Mouse (Mus musculus) T-cell, adult 2 months (primary cell): ENCODE measurements around the gene Siva1.

Experiments used
- DNase-seq: peaks from one replicate; pipeline ENCODE4 v3.0.0; 2022; ENCODE audit warnings: low spot score

Siva1 gene

DNA sequence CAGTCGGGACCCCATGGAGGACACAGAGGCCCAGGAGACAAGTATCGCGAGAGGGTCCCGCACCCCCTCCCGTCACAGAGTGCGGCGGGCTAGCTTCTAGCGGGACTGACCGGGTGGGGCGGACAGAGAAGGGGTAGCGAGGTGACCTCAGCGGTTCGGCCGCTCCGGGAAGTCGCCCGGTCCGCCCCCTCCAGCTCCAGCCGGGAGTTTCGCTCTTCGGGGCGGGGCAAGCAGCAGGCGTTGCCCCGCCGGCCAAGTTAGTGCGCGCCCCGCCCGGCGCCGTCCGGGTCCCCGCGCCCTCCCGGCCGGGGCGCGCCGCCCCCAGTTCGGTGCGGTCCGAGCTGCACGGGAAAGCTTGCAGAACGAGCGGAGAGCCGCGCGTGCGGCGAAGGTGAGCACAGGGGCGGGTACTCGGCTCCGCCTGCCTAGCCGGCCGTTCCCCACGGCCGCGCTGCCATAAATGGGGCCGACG, 34.1 kb downstream of the Siva1 start, which contains the start of gene Zbtb42:
Gene Zbtb42, plus strand, starts transcription at position 274 of the 472 bp plus-strand sequence.
- peak; percentile 18 for DNase-seq

DNA sequence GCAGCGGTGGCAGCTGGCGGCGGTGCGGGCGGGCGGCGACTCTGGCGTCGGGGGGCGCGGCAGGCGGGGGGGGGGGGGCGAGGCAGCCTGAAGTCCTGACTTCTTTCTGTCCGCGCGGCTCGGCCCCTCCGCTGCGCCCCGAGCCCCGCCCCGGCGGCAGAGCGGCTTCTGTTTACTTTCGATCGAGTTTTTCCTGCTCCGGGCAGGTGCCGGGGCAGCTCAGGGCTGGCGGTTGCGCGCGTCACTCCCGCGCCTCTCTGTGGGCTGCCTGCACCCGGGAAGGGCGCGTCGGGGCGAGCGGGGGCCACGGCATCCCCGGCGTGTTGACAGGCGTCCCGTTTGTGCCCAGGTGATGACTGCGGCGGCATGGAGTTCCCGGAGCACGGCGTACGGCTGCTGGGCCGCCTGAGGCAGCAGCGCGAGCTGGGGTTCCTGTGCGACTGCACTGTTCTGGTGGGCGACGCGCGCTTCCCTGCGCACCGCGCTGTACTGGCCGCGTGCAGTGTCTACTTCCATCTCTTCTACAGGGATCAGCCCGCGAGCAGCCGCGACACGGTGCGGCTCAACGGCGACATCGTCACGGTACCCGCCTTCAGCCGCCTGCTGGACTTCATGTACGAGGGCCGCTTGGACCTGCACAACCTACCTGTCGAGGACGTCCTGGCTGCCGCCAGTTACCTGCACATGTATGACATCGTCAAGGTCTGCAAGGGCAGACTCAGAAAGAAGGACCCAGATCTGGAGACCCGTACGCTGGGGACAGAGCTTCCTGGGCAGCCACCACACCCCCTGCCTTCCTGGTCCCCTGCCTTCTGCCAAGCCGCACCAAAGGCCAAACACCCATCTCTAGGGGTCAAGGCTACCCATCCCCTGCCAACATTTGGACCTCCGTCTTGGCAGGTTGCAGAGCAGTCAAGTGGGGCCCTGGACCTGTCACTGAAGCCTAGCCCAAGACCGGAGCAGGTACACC, 34.8 kb downstream of the Siva1 start:
- peak; percentile 43 for DNase-seq

DNA sequence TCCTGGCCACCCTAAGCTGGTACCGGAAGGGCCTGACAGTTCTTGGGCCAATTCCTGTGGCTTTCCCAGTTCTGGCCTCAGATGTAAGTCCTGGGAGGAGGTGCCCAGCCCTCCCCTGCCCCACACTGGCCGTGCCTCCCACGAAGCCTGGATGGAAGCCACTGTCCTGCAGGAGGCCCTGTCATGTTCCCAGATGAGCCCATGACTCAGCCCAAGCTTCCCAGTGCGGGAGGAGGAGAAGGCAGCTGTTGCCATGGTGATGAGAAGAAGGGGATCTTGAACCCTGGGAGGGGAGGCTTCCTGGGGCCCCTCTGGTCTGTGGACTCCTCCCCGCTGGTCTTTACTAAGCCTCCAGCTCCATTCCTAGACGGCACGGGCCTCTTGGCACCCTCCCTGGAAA, 38.9 kb downstream of the Siva1 start:
- no peak for DNase-seq

DNA sequence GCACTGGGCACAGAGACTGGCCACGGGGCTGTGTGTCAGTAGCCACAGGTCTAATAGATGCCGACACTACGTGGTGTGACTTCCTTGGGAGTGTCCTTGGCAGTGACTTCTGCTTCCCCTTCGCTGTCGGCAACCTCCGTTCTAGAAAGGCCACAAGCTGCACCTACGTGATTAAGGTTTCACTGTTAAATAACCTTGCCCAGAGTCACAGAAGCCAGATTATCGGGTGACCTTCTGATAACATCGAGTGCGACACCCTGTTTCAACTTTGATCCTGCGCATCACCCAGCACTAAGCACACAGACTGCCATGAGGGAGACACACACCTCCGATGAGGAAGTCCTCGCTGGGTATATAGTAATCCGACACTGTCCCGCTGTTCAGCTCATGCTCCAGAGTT, 44.0 kb downstream of the Siva1 start:
- DNase-seq = no peak

DNA sequence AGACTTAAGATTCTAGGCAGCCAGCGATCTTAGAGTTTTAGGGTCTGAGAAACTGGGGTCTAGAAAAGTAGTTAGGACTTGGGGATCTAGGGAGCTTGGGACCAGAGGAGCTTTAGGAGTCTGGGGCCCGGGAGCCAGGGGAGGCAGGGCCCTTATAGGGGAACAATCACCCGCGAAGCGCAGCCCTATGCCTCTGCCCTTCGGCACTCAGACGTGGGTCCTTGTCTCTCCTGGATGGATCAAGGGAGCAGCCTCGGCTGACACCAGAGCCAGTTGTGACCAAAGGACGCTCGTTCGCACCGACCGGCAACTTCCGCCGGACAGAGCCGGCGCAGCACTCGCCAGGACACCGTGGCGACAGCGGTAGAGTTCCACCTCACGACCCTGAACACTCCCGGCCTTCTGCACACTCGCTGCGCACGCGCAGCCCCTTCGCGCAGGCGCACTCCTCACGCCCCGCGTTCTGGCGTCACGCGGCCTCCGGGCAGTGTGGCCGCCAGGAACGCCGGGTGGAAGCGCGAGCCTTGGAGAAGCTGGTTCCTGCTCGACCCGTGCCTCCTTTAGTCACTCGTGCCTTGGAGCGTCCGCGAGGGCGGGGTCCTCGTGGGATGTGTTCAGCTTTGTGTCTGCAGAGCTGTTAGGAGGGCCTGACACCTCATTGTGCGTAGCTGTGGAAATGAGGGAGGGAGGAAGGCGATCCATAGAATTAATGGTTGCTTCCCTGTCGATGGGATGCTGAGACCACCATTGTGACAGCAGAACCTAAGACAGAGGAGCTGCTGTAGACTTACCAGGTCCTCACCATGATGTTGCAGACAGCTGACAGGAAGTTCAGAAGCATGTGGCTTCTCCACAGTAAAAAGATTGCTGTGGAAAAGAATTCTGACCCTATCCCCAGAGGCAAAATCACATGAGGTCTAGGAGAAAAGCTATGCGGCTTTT, 49.0 kb downstream of the Siva1 start:
- DNase-seq = peak; percentile 88

DNA sequence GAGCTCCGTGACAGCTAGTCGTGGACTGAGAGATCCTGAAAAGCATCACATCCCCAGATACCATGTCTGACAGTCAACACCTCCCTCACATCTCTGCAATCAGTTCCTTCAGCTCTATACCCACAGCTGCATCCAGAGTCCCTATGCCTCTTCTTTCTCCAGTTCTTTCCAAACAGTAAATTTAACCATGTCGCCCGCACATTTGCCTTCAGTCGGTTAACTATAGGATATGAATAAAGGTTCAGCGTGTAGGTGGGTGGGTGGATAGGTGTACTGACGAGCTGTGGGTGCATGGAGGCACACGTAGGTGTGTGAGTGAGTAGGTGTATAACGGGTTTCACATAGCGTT, 49.6 kb downstream of the Siva1 start:
- DNase-seq = no peak

DNA sequence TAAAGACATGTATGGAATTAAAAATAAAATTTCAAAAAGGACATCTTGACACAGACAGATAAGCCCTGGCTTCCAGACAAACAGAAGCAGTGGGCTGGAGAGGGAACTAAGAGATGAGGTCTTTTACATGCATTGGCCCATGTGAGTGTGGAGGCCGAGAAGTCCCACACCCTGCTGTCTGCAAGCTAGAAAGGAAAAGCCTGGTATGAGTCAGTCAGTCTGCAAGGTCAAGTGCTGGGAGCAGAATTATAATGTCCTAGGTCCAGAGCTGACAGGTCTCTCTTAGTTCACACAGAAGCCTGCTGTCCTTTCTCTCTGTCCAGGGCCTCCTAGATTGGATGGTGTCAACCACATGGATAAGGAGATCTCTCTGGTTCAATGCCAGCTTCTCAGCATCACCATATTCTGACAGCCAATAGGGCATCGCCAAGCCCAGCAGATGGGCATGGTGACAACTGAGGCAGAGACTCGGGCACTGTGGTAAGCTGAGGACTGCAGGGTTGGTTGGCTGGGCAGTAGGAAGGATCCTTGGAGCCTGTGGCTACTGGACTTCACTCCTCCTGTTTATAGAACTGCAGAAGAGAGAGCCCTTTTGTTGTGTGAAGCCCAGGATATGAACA, 52.4 kb downstream of the Siva1 start:
- DNase-seq = no peak
